In genomic region chr11:100575484-100575855, GRCm38 (mm10) we compare ENCODE assay signal across 8 mouse cellular contexts. TPM values are rescaled to one million over a fixed set of nuclear protein-coding genes. Genes with fewer than 3 reads are reported as not detected.
DNase-seq lines count a peak whose midpoint lies in the region; ATAC-seq and TF ChIP-seq lines count a peak whose summit lies in the region.

No protein-coding gene starts in this region.

- H3K9ac ChIP-seq in heart, embryonic 13.5 days = peak overlapping the region; percentile 85
- peak overlapping the region; percentile 70 for H3K9ac ChIP-seq in forebrain, embryonic 13.5 days

- peaks cover 22% of the 10 kb centered on the region; the same call in 1 of the 2 replicates for H3K27me3 ChIP-seq in heart, embryonic 13.5 days (replicated peaks)
- peaks cover 4% of the 10 kb centered on the region; the same call in 1 of the 2 replicates for H3K27me3 ChIP-seq in G1E (ENCODE audit: insufficient read depth, low read length)
- H3K27me3 ChIP-seq in forebrain, embryonic 13.5 days = peaks cover 20% of the 10 kb centered on the region
- no peaks in the 10 kb centered on the region for H3K27me3 ChIP-seq in myocyte (ENCODE audit: control insufficient read depth, insufficient read depth, insufficient read length)

- H3K9me3 ChIP-seq in heart, embryonic 13.5 days = no peaks in the 10 kb centered on the region
- no peaks in the 10 kb centered on the region for H3K9me3 ChIP-seq in G1E (replicated peaks)
- no peaks in the 10 kb centered on the region for H3K9me3 ChIP-seq in forebrain, embryonic 13.5 days (replicated peaks)

- WGBS in heart, embryonic 13.5 days = 45% methylated on average over 2 of the region's 2 CpGs
- 18% methylated on average over 2 of the region's 2 CpGs for WGBS in forebrain, embryonic 13.5 days

- peaks cover 26% of the 10 kb centered on the region for H3K4me1 ChIP-seq in heart, embryonic 13.5 days
- H3K4me1 ChIP-seq in G1E (ENCODE audit: insufficient read depth, low read depth, low read length) = peaks cover 25% of the 10 kb centered on the region
- H3K4me1 ChIP-seq in forebrain, embryonic 13.5 days = peaks cover 22% of the 10 kb centered on the region

- peak overlapping the region; percentile 71 for H3K4me3 ChIP-seq in heart, embryonic 13.5 days
- peak overlapping the region; percentile 72 for H3K4me3 ChIP-seq in G1E (ENCODE audit: low read depth, low read length)
- H3K4me3 ChIP-seq in forebrain, embryonic 13.5 days = peak overlapping the region; percentile 69
- H3K4me3 ChIP-seq in myocyte = peak overlapping the region; percentile 33

- peak overlapping the region; percentile 59; the same call in 1 of the 2 replicates for H3K27ac ChIP-seq in heart, embryonic 13.5 days (replicated peaks)
- H3K27ac ChIP-seq in forebrain, embryonic 13.5 days = peak overlapping the region; percentile 12; the same call in 1 of the 2 replicates

- no peaks in the 10 kb centered on the region for H3K79me2 ChIP-seq in myocyte (ENCODE audit: control insufficient read depth, insufficient read depth)

- H3K36me3 ChIP-seq in heart, embryonic 13.5 days = peaks cover 26% of the 10 kb centered on the region
- H3K36me3 ChIP-seq in G1E (replicated peaks) = peaks cover 48% of the 10 kb centered on the region
- peaks cover 27% of the 10 kb centered on the region for H3K36me3 ChIP-seq in forebrain, embryonic 13.5 days (ENCODE audit: poor library complexity, severe bottlenecking)
- H3K36me3 ChIP-seq in myocyte (ENCODE audit: control insufficient read depth, insufficient read depth) = no peaks in the 10 kb centered on the region

- DNase-seq in heart, postnatal 10 days = no peak
- DNase-seq in G1E (ENCODE audit: low spot score) = no peak
- DNase-seq in left cerebral cortex, postnatal 36 days (ENCODE audit: low spot score in 2 of 2) = peak; percentile 32 to 40
- no peak for DNase-seq in thymus, postnatal 25 days
- no peak for DNase-seq in spleen, postnatal 36 days (ENCODE audit: low spot score in 2 of 2)

- ATAC-seq in heart, embryonic 13.5 days (ENCODE audit: extremely low read depth, insufficient number of reproducible peaks, low FRiP score, low TSS enrichment) = no peak
- ATAC-seq in G1E (ENCODE audit: extremely low read depth, insufficient number of reproducible peaks, low FRiP score, poor library complexity, severe bottlenecking) = no peak
- peak; percentile 7; the same call in 1 of the 2 replicates for ATAC-seq in forebrain, embryonic 13.5 days

- no peak overlapping the region for H3ac ChIP-seq in myocyte (ENCODE audit: control insufficient read depth, insufficient read length)

- TF ChIP-seq POLR2A in myocyte (IDR thresholded peaks at IDR 0.05; ENCODE audit: insufficient read length, low read depth) = no peak

- intact Hi-C loops in heart, postnatal 10 days (cut with DNase I) = no loop called here
- intact Hi-C loops in left cerebral cortex, postnatal 36 days (cut with DNase I) = loop anchor here (1.0 kb wide), 1 partner anchor 44 kb away; the partner anchor contains the start of gene Nkiras2

- TF ChIP-seq CTCF in G1E (IDR thresholded peaks at IDR 0.05; ENCODE audit: low read depth, low read length) = no peak

- H3K4me2 ChIP-seq in heart, embryonic 13.5 days = peak overlapping the region; percentile 76
- peak overlapping the region; percentile 80 for H3K4me2 ChIP-seq in forebrain, embryonic 13.5 days
- peak overlapping the region; percentile 66 for H3K4me2 ChIP-seq in myocyte (ENCODE audit: low read depth)

TF ChIP-seq in myocyte, 11 proteins besides CTCF, POLR2A, EP300 and RAD21:
- TF ChIP-seq TCF12 (IDR thresholded peaks at IDR 0.05; ENCODE audit: insufficient read depth, poor library complexity, severe bottlenecking) (no peak), POLR2AphosphoS2 (IDR thresholded peaks at IDR 0.05; ENCODE audit: insufficient read length, low read depth) (no peak), REST (IDR thresholded peaks at IDR 0.05; ENCODE audit: insufficient read depth, insufficient read length) (no peak), MYOG (IDR thresholded peaks at IDR 0.05; ENCODE audit: control insufficient read depth in 1 of 3, insufficient read depth in 1 of 3, insufficient read length in 2 of 3, low read depth in 2 of 3) (no peak), USF1 (IDR thresholded peaks at IDR 0.05; ENCODE audit: low read depth) (no peak), E2F4 (IDR thresholded peaks at IDR 0.05; ENCODE audit: insufficient read depth) (no peak), SRF (IDR thresholded peaks at IDR 0.05; ENCODE audit: control insufficient read depth, insufficient read length, low read depth) (no peak), MAX (IDR thresholded peaks at IDR 0.05; ENCODE audit: low read depth) (no peak), CEBPB (IDR thresholded peaks at IDR 0.05; ENCODE audit: insufficient read depth, poor library complexity, severe bottlenecking) (no peak), TCF3 (IDR thresholded peaks at IDR 0.05; ENCODE audit: insufficient read length, low read depth) (no peak), MYOD1 (IDR thresholded peaks at IDR 0.05; ENCODE audit: control insufficient read depth in 1 of 3, insufficient read length in 2 of 3, low read depth in 2 of 3) (no peak)

RNA-seq across cellular contexts. Expression of gene Cnp, which starts 0.8 kb away (rescaled TPM):
- 18.1 and 20.2 TPM in 2 replicates for polyA plus RNA-seq in heart, embryonic 13.5 days (2015; fragmentation: Nextera tagmentation; extraction: Ambion mirVana)
- total RNA-seq in heart, postnatal 10 days (2021) = 1 to 10 TPM; 6.1 to 7.1 TPM
- 1.1 and 2.7 TPM in 2 replicates for total RNA-seq in G1E (2014; fragmentation: Nextera tagmentation)
- 4.8 and 5.9 TPM in 2 replicates for total RNA-seq in G1E (2017)
- polyA plus RNA-seq in G1E (2012) = 5.1 and 5.9 TPM in 2 replicates
- 20.1 and 20.8 TPM in 2 replicates for polyA plus RNA-seq in forebrain, embryonic 13.5 days (2015; fragmentation: Nextera tagmentation; extraction: Ambion mirVana)
- total RNA-seq in left cerebral cortex, postnatal 36 days (2021) = 100 to 1,000 TPM; 167 to 298 TPM
- polyA plus RNA-seq in myocyte (2012; fragmentation: generic; extraction: Trizol) = 18.5 TPM

RNA-seq across cellular contexts. Expression of gene Ttc25, which starts 30.1 kb away (rescaled TPM):
- polyA plus RNA-seq in heart, embryonic 13.5 days (2015; fragmentation: Nextera tagmentation; extraction: Ambion mirVana) = 0.19 and 0.62 TPM in 2 replicates
- total RNA-seq in heart, postnatal 10 days (2021) = under 1 TPM; 0.17 to 0.38 TPM
- total RNA-seq in G1E (2014; fragmentation: Nextera tagmentation) (0.49 TPM in 1 of 2 replicates, not detected in the other), G1E (2017) (0.17 and 0.60 TPM in 2 replicates)
- polyA plus RNA-seq in G1E (2012) (0.09 and 0.21 TPM in 2 replicates), myocyte (2012; fragmentation: generic; extraction: Trizol) (0.71 TPM)
- 1.6 and 1.9 TPM in 2 replicates for polyA plus RNA-seq in forebrain, embryonic 13.5 days (2015; fragmentation: Nextera tagmentation; extraction: Ambion mirVana)
- total RNA-seq in left cerebral cortex, postnatal 36 days (2021) = under 1 TPM; 0.32 to 0.86 TPM

RNA-seq across cellular contexts. Expression of gene Nkiras2, which starts 43.6 kb away (rescaled TPM):
- polyA plus RNA-seq in heart, embryonic 13.5 days (2015; fragmentation: Nextera tagmentation; extraction: Ambion mirVana) = 67.0 and 67.3 TPM in 2 replicates
- total RNA-seq in heart, postnatal 10 days (2021) = 10 to 100 TPM; 53.7 to 63.9 TPM
- 47.6 and 54.9 TPM in 2 replicates for total RNA-seq in G1E (2014; fragmentation: Nextera tagmentation)
- total RNA-seq in G1E (2017) = 18.4 and 22.7 TPM in 2 replicates
- 36.1 and 40.4 TPM in 2 replicates for polyA plus RNA-seq in G1E (2012)
- polyA plus RNA-seq in forebrain, embryonic 13.5 days (2015; fragmentation: Nextera tagmentation; extraction: Ambion mirVana) = 94.7 and 101 TPM in 2 replicates
- 10 to 100 TPM; 13.1 to 13.7 TPM for total RNA-seq in left cerebral cortex, postnatal 36 days (2021)
- 130 TPM for polyA plus RNA-seq in myocyte (2012; fragmentation: generic; extraction: Trizol)

RNA-seq across cellular contexts. Expression of gene Dnajc7, which starts 44.5 kb away (rescaled TPM):
- 172 and 191 TPM in 2 replicates for polyA plus RNA-seq in heart, embryonic 13.5 days (2015; fragmentation: Nextera tagmentation; extraction: Ambion mirVana)
- 100 to 1,000 TPM; 199 to 207 TPM for total RNA-seq in heart, postnatal 10 days (2021)
- total RNA-seq in G1E (2014; fragmentation: Nextera tagmentation) (234 and 254 TPM in 2 replicates), G1E (2017) (142 and 151 TPM in 2 replicates)
- polyA plus RNA-seq in G1E (2012) (98.8 and 140 TPM in 2 replicates), myocyte (2012; fragmentation: generic; extraction: Trizol) (113 TPM)
- 283 and 285 TPM in 2 replicates for polyA plus RNA-seq in forebrain, embryonic 13.5 days (2015; fragmentation: Nextera tagmentation; extraction: Ambion mirVana)
- 100 to 1,000 TPM; 215 to 247 TPM for total RNA-seq in left cerebral cortex, postnatal 36 days (2021)

RNA-seq across cellular contexts. Expression of gene Acly, which starts 47.7 kb away (rescaled TPM):
- 67.8 and 69.7 TPM in 2 replicates for polyA plus RNA-seq in heart, embryonic 13.5 days (2015; fragmentation: Nextera tagmentation; extraction: Ambion mirVana)
- total RNA-seq in heart, postnatal 10 days (2021) = 10 to 100 TPM; 47.8 to 51.1 TPM
- total RNA-seq in G1E (2014; fragmentation: Nextera tagmentation) (134 and 139 TPM in 2 replicates), G1E (2017) (205 and 206 TPM in 2 replicates)
- polyA plus RNA-seq in G1E (2012) (36.3 and 86.9 TPM in 2 replicates), myocyte (2012; fragmentation: generic; extraction: Trizol) (95.5 TPM)
- polyA plus RNA-seq in forebrain, embryonic 13.5 days (2015; fragmentation: Nextera tagmentation; extraction: Ambion mirVana) = 251 and 271 TPM in 2 replicates
- total RNA-seq in left cerebral cortex, postnatal 36 days (2021) = 100 to 1,000 TPM; 117 to 123 TPM

Comparison
In these comparisons a context has a peak if more than half of its experiments do, and no peak if none do; other contexts are left out.
1. DNase-seq: peak in left cerebral cortex, postnatal 36 days (2 of 2); none in heart, postnatal 10 days (0 of 2), G1E (single experiment), thymus, postnatal 25 days (single experiment) and spleen, postnatal 36 days (0 of 2).
2. Peak in every context shown above with its lines, with median percentiles within 50 percentile points of each other: H3K4me2 ChIP-seq and H3K4me3 ChIP-seq.